Mouse (Mus musculus): Measurements from ENCODE around the gene Gm13289. TPM values are rescaled to one million over a fixed set of nuclear protein-coding genes. Genes with fewer than 3 reads are reported as not detected.
"Not testable (repeated sequence)": the region's sequence is repeated elsewhere in the genome, so short reads cannot be mapped to it uniquely, and the experiment has no call there.

The Gm13289 gene
- total and polyA plus RNA-seq, 2 experiments from 2014 or later, result not detected

- not testable (repeated sequence) for DNase-seq (ENCODE audit: low spot score); H3K4me1 ChIP-seq (ENCODE audit: control insufficient read depth, insufficient read depth); ATAC-seq (ENCODE audit: insufficient read depth, low read depth); H3K36me3 ChIP-seq (replicated peaks; ENCODE audit: control insufficient read depth, insufficient read depth, low read length); H3K27me3 ChIP-seq (ENCODE audit: control insufficient read depth, insufficient read depth, low read length); H3K9me3 ChIP-seq (replicated peaks; ENCODE audit: control insufficient read depth, low read length); H3K9ac ChIP-seq (replicated peaks; ENCODE audit: low read depth, low read length)
- 0% methylated on average over 5 of the region's 31 CpGs for WGBS
- Histone ChIP-seq H3K4me3 (ENCODE audit: low read depth, low read length) (peak overlapping the region; percentile 28; the same call in 1 of the 2 replicates), H3K4me2 (ENCODE audit: low read depth, low read length) (peak overlapping the region; percentile 47), H3K27ac (ENCODE audit: low read depth) (peak overlapping the region; percentile 82)
Measured at GRCm38 (mm10) chr4:88782335-88782734, 5.6 kb downstream of the Gm13289 start.

GRCm38 (mm10) chr4:88785409-88785808 is 8.7 kb downstream of the Gm13289 start, which contains the start of gene Gm13276:
Gene Gm13276, plus strand, starts transcription at chr4:88785709.
- not testable (repeated sequence) for H3K4me3 ChIP-seq (ENCODE audit: low read depth, low read length); H3K27me3 ChIP-seq (ENCODE audit: control insufficient read depth, insufficient read depth, low read length); H3K9me3 ChIP-seq (replicated peaks; ENCODE audit: control insufficient read depth, low read length); DNase-seq (ENCODE audit: low spot score); ATAC-seq (ENCODE audit: insufficient read depth, low read depth); H3K4me2 ChIP-seq (ENCODE audit: low read depth, low read length); H3K36me3 ChIP-seq (replicated peaks; ENCODE audit: control insufficient read depth, insufficient read depth, low read length); H3K4me1 ChIP-seq (ENCODE audit: control insufficient read depth, insufficient read depth); H3K27ac ChIP-seq (ENCODE audit: low read depth); H3K9ac ChIP-seq (replicated peaks; ENCODE audit: low read depth, low read length)
- WGBS, result no CpG with 5 or more reads among the region's 27 CpGs

- H3K4me1 ChIP-seq (ENCODE audit: control insufficient read depth, insufficient read depth); H3K36me3 ChIP-seq (replicated peaks; ENCODE audit: control insufficient read depth, insufficient read depth, low read length); H3K9ac ChIP-seq (replicated peaks; ENCODE audit: low read depth, low read length); H3K4me2 ChIP-seq (ENCODE audit: low read depth, low read length); DNase-seq (ENCODE audit: low spot score); H3K9me3 ChIP-seq (replicated peaks; ENCODE audit: control insufficient read depth, low read length); H3K27me3 ChIP-seq (ENCODE audit: control insufficient read depth, insufficient read depth, low read length); H3K4me3 ChIP-seq (ENCODE audit: low read depth, low read length); ATAC-seq (ENCODE audit: insufficient read depth, low read depth); H3K27ac ChIP-seq (ENCODE audit: low read depth): not testable (repeated sequence)
- WGBS, result 0% methylated on average over 2 of the region's 28 CpGs
- peak; percentile 57 for TF ChIP-seq CTCF (IDR thresholded peaks at IDR 0.05; ENCODE audit: low read depth)
Measured at GRCm38 (mm10) chr4:88788402-88788801, 11.7 kb downstream of the Gm13289 start, which contains the start of gene Gm13277. Gene Gm13277, plus strand, starts transcription at chr4:88788632.

GRCm38 (mm10) chr4:88791250-88791649 is 14.5 kb downstream of the Gm13289 start, which contains the start of gene Gm13278:
Gene Gm13278, plus strand, starts transcription at chr4:88791550.
- not testable (repeated sequence) for H3K9me3 ChIP-seq (replicated peaks; ENCODE audit: control insufficient read depth, low read length); H3K4me1 ChIP-seq (ENCODE audit: control insufficient read depth, insufficient read depth); H3K27me3 ChIP-seq (ENCODE audit: control insufficient read depth, insufficient read depth, low read length); H3K4me3 ChIP-seq (ENCODE audit: low read depth, low read length); ATAC-seq (ENCODE audit: insufficient read depth, low read depth); DNase-seq (ENCODE audit: low spot score); H3K9ac ChIP-seq (replicated peaks; ENCODE audit: low read depth, low read length); H3K27ac ChIP-seq (ENCODE audit: low read depth); H3K36me3 ChIP-seq (replicated peaks; ENCODE audit: control insufficient read depth, insufficient read depth, low read length); H3K4me2 ChIP-seq (ENCODE audit: low read depth, low read length)
- WGBS, result no CpG with 5 or more reads among the region's 28 CpGs

- peak; percentile 34; the same call in 1 of the 2 replicates for TF ChIP-seq CTCF (IDR thresholded peaks at IDR 0.05; ENCODE audit: low read depth)
Measured at GRCm38 (mm10) chr4:88793936-88794675, 17.4 kb downstream of the Gm13289 start, which contains the start of gene Gm13275. Gene Gm13275, plus strand, starts transcription at chr4:88794487.

GRCm38 (mm10) chr4:88797097-88797496 is 20.4 kb downstream of the Gm13289 start, which contains the start of gene Gm13279:
Gene Gm13279, plus strand, starts transcription at chr4:88797397.
- not testable (repeated sequence) for H3K27me3 ChIP-seq (ENCODE audit: control insufficient read depth, insufficient read depth, low read length); H3K36me3 ChIP-seq (replicated peaks; ENCODE audit: control insufficient read depth, insufficient read depth, low read length); H3K4me1 ChIP-seq (ENCODE audit: control insufficient read depth, insufficient read depth); H3K9ac ChIP-seq (replicated peaks; ENCODE audit: low read depth, low read length); H3K27ac ChIP-seq (ENCODE audit: low read depth); DNase-seq (ENCODE audit: low spot score); H3K4me3 ChIP-seq (ENCODE audit: low read depth, low read length); H3K9me3 ChIP-seq (replicated peaks; ENCODE audit: control insufficient read depth, low read length); H3K4me2 ChIP-seq (ENCODE audit: low read depth, low read length); ATAC-seq (ENCODE audit: insufficient read depth, low read depth)
- WGBS, result no CpG with 5 or more reads among the region's 28 CpGs

More at GRCm38 (mm10) chr4:88793936-88794675, 17.4 kb downstream of the Gm13289 start, which contains the start of gene Gm13275:
- not testable (repeated sequence) for H3K9me3 ChIP-seq (replicated peaks; ENCODE audit: control insufficient read depth, low read length); H3K36me3 ChIP-seq (replicated peaks; ENCODE audit: control insufficient read depth, insufficient read depth, low read length); H3K4me3 ChIP-seq (ENCODE audit: low read depth, low read length); H3K27ac ChIP-seq (ENCODE audit: low read depth); H3K27me3 ChIP-seq (ENCODE audit: control insufficient read depth, insufficient read depth, low read length); ATAC-seq (ENCODE audit: insufficient read depth, low read depth); H3K4me2 ChIP-seq (ENCODE audit: low read depth, low read length); H3K4me1 ChIP-seq (ENCODE audit: control insufficient read depth, insufficient read depth); DNase-seq (ENCODE audit: low spot score); H3K9ac ChIP-seq (replicated peaks; ENCODE audit: low read depth, low read length)
- WGBS, result 0% methylated on average over 7 of the region's 52 CpGs

GRCm38 (mm10) chr4:88799365-88799764 is 22.6 kb downstream of the Gm13289 start, which contains the start of gene Gm13285:
Gene Gm13285, plus strand, starts transcription at chr4:88799665.
- H3K36me3 ChIP-seq (replicated peaks; ENCODE audit: control insufficient read depth, insufficient read depth, low read length); H3K4me2 ChIP-seq (ENCODE audit: low read depth, low read length); H3K27ac ChIP-seq (ENCODE audit: low read depth); ATAC-seq (ENCODE audit: insufficient read depth, low read depth); H3K4me3 ChIP-seq (ENCODE audit: low read depth, low read length); H3K9me3 ChIP-seq (replicated peaks; ENCODE audit: control insufficient read depth, low read length); DNase-seq (ENCODE audit: low spot score); H3K9ac ChIP-seq (replicated peaks; ENCODE audit: low read depth, low read length); H3K4me1 ChIP-seq (ENCODE audit: control insufficient read depth, insufficient read depth); H3K27me3 ChIP-seq (ENCODE audit: control insufficient read depth, insufficient read depth, low read length): not testable (repeated sequence)
- WGBS, result 6% methylated on average over 2 of the region's 7 CpGs

GRCm38 (mm10) chr4:88802954-88803353 is 26.2 kb downstream of the Gm13289 start, which contains the start of gene Gm13287:
Gene Gm13287, plus strand, starts transcription at chr4:88803254.
- not testable (repeated sequence) for H3K4me1 ChIP-seq (ENCODE audit: control insufficient read depth, insufficient read depth); H3K36me3 ChIP-seq (replicated peaks; ENCODE audit: control insufficient read depth, insufficient read depth, low read length); H3K9ac ChIP-seq (replicated peaks; ENCODE audit: low read depth, low read length); ATAC-seq (ENCODE audit: insufficient read depth, low read depth); H3K9me3 ChIP-seq (replicated peaks; ENCODE audit: control insufficient read depth, low read length); H3K4me2 ChIP-seq (ENCODE audit: low read depth, low read length); H3K27ac ChIP-seq (ENCODE audit: low read depth); DNase-seq (ENCODE audit: low spot score); H3K27me3 ChIP-seq (ENCODE audit: control insufficient read depth, insufficient read depth, low read length); H3K4me3 ChIP-seq (ENCODE audit: low read depth, low read length)
- WGBS, result no CpG with 5 or more reads among the region's 29 CpGs

Measured in heart, postnatal 0 days (tissue).